Mouse (Mus musculus) forebrain, embryonic 16.5 days (tissue): ENCODE data around the gene Prdm9. TPM values are rescaled to one million over a fixed set of nuclear protein-coding genes. Genes with fewer than 3 reads are reported as not detected.

Experiments used
- ATAC-seq: fragments of 200-750 bp; cut with Nextera tagmentation; 2 replicates; pipeline ENCODE4 v1.8.0; 2017; ENCODE audit warnings: mild to moderate bottlenecking, moderate library complexity
- H3K27ac ChIP-seq: fragments of 300-500 bp; sonication (generic); 2 replicates; pipeline ENCODE4 v1.5.1; 2014; ENCODE audit warnings: low read length, control low read depth
- H3K27me3 ChIP-seq: fragments of 300-500 bp; sonication (generic); replicated peaks from 2 replicates; pipeline ENCODE4 v1.6.1; 2014; ENCODE audit warnings: low read length; ENCODE audit not compliant: control insufficient read depth, insufficient read depth
- H3K36me3 ChIP-seq: fragments of 300-500 bp; sonication (generic); 2 replicates; pipeline ENCODE4 v1.6.1; 2014; ENCODE audit not compliant: control insufficient read depth, insufficient read depth
- H3K4me1 ChIP-seq: fragments of 300-500 bp; sonication (generic); replicated peaks from 2 replicates; pipeline ENCODE4 v1.6.1; 2014; ENCODE audit warnings: low read length; ENCODE audit not compliant: control insufficient read depth, insufficient read depth
- H3K4me2 ChIP-seq: fragments of 300-500 bp; sonication (generic); 2 replicates; pipeline ENCODE4 v1.6.1; 2014; ENCODE audit warnings: mild to moderate bottlenecking, low read length, control low read depth
- H3K4me3 ChIP-seq: fragments of 300-500 bp; sonication (generic); replicated peaks from 2 replicates; pipeline ENCODE4 v1.5.1; 2014; ENCODE audit warnings: mild to moderate bottlenecking, low read length, control low read depth
- H3K9ac ChIP-seq: fragments of 300-500 bp; sonication (generic); replicated peaks from 2 replicates; pipeline ENCODE4 v1.6.1; 2014; ENCODE audit warnings: low read depth, low read length, control low read depth
- H3K9me3 ChIP-seq: fragments of 300-500 bp; sonication (generic); 2 replicates; pipeline ENCODE4 v1.6.1; 2016; ENCODE audit warnings: low read length; ENCODE audit not compliant: control insufficient read depth
- WGBS: fragments of 180-500 bp; shearing (Covaris S2); extraction: QIAGEN DNeasy Blood & Tissue Kit; methylation state at CpG from one replicate; pipeline ENCODE4 v1.1.7; 2014; 5-methylcytosine and 5-hydroxymethylcytosine counted together
- polyA plus RNA-seq: library from polyadenylated mRNA; unstranded; fragments of >200 nt; fragmentation: Nextera tagmentation; extraction: Ambion mirVana; gene quantifications from 2 replicates; pipeline ENCODE4 v1.2.1, GENCODE M21; 2015

Gene Prdm9
- polyA plus RNA-seq: 1.4 and 2.6 TPM in 2 replicates

DNA sequence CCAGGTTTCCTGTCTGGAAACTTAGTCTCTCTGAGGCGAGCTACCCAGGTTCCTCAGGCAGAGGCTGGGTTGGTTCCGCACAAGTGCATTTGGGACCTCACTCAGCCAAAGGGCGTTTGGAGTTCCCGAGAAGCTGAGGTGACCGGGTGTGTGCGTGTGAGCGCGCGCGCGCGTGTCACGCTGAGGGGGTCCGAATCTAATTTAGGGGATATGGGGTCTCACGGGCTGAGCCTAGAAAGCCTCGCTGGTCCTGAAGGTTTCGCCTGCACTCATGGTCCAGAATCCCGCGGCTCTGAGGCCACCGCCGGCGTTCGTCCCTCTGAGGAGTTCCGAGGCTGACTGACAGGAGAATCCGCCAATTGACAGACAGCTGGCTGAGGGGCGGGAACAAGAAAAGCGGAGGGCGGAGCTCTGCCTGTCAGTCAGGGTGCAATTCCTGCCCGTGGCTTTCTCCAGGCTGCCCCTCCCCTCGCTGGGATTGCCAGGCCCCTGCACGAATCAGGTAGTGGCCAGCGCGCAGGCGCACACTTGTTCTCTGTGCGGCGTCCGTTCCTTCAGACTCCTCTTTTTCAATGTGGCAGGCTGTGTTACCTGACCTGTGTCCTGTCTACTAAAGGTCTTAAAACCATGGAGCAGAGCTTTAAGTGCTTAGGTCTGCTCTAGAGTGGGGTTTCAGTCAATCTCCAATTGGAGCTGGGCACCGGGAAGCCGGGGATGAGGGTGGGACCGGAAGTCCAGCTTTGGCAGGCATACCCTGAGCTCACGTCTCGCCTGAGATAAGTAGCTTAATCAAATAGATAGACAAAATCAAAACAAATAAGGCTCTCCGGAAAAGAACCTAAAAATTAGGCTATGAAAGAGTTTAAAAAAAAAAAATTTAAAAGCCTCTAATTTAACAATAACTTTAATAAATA, at the start of gene Prdm9:
TSS of gene Prdm9 (minus strand) at position 341 of the 914 bp plus-strand sequence.
- under 1% methylated on average over 43 of the region's 43 CpGs for WGBS
- no peaks in the 10 kb centered on the region for H3K36me3 ChIP-seq

DNA sequence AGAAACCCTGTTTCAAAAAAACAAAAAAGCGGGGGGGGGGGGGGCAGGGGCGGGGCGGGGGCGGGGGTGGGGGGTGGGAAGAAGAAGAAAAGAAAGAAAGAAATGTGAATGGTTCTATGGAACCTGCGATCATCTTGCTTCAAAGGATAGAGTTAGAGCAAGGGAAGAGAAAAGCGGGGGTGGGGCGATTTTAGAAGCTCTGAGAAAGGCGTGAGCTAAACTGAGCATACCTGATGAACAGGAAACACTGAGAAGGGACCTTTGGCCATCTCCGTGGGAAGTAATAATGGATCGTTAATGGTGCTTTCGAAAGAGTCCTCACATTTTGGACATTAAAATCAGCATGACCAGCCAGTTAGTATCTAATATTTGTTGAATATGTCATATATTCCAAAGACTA, 35.3 kb upstream of the Prdm9 start:
- Histone ChIP-seq H3K4me2 (no peak overlapping the region), H3K27me3 (no peaks in the 10 kb centered on the region), H3K9ac (no peak overlapping the region), H3K4me3 (no peak overlapping the region), H3K9me3 (no peaks in the 10 kb centered on the region), H3K36me3 (no peaks in the 10 kb centered on the region), H3K27ac (no peak overlapping the region), H3K4me1 (no peaks in the 10 kb centered on the region)
- 86% methylated on average over 7 of the region's 11 CpGs for WGBS
- ATAC-seq: no peak

More for the DNA sequence above, at the start of gene Prdm9:
- peak within 1 kb of the TSS; percentile 86 for H3K4me3 ChIP-seq
- H3K27ac ChIP-seq: peak within 1 kb of the TSS; percentile 98
- H3K27me3 ChIP-seq: 0 out of 2 replicates have a peak, but pooled peaks cover 2% of the 10 kb centered on the region
- ATAC-seq: peak; percentile 99
- peak within 1 kb of the TSS; percentile 89 for H3K9ac ChIP-seq
- no peaks in the 10 kb centered on the region for H3K9me3 ChIP-seq
- peak within 1 kb of the TSS; percentile 96 for H3K4me2 ChIP-seq
- H3K4me1 ChIP-seq: peaks cover 6% of the 10 kb centered on the region

GRCm38 (mm10) chr17:15591216-15591881, 27.2 kb upstream of the Prdm9 start:
- no peak overlapping the region for H3K4me2 ChIP-seq
- no peak for ATAC-seq

GRCm38 (mm10) chr17:15588116-15588515, 24.0 kb upstream of the Prdm9 start:
- Histone ChIP-seq H3K4me2 (no peak overlapping the region), H3K4me3 (no peak overlapping the region), H3K9ac (no peak overlapping the region), H3K27ac (no peak overlapping the region), H3K9me3 (no peaks in the 10 kb centered on the region), H3K4me1 (no peaks in the 10 kb centered on the region), H3K36me3 (no peaks in the 10 kb centered on the region), H3K27me3 (no peaks in the 10 kb centered on the region)
- WGBS: 84% methylated on average over 2 of the region's 2 CpGs
- no peak for ATAC-seq

More at GRCm38 (mm10) chr17:15591216-15591881, 27.2 kb upstream of the Prdm9 start:
- Histone ChIP-seq H3K27me3 (no peaks in the 10 kb centered on the region), H3K4me3 (no peak overlapping the region), H3K9me3 (no peaks in the 10 kb centered on the region), H3K36me3 (no peaks in the 10 kb centered on the region), H3K27ac (no peak overlapping the region), H3K4me1 (no peaks in the 10 kb centered on the region), H3K9ac (no peak overlapping the region)
- 84% methylated on average over 7 of the region's 7 CpGs for WGBS

DNA sequence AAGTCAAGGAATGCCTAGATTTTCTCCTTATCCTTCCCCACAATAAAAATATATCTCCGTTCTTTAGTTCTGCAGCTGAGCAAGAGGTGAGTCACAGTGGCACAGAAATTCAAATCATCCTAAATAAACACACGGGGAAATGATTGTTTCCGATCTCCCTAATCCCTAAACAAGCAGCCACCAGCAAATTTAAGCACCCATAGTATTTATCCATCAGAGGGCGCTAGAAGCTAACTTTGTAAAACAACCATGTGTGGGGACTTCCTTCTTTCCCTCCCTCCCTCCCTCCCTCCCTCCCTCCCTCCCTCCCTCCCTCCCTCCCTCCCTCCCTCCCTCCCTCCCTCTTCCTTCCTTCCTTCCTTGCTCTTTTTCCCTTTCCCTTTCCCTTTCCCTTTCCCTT, 21.5 kb upstream of the Prdm9 start:
- WGBS: 24% methylated on average over 4 of the region's 4 CpGs
- no peak overlapping the region for H3K9ac ChIP-seq
- no peaks in the 10 kb centered on the region for H3K4me1 ChIP-seq
- no peaks in the 10 kb centered on the region for H3K27me3 ChIP-seq
- H3K9me3 ChIP-seq: no peaks in the 10 kb centered on the region
- ATAC-seq: no peak
- H3K36me3 ChIP-seq: no peaks in the 10 kb centered on the region
- H3K4me3 ChIP-seq: no peak overlapping the region
- no peak overlapping the region for H3K4me2 ChIP-seq
- H3K27ac ChIP-seq: no peak overlapping the region

GRCm38 (mm10) chr17:15583071-15583470, 18.9 kb upstream of the Prdm9 start:
- Histone ChIP-seq H3K9ac (no peak overlapping the region), H3K4me2 (no peak overlapping the region), H3K27ac (no peak overlapping the region), H3K27me3 (peaks cover 1% of the 10 kb centered on the region), H3K9me3 (no peaks in the 10 kb centered on the region), H3K36me3 (no peaks in the 10 kb centered on the region), H3K4me3 (no peak overlapping the region), H3K4me1 (no peaks in the 10 kb centered on the region)
- ATAC-seq: no peak
- WGBS: 88% methylated on average over 7 of the region's 7 CpGs

GRCm38 (mm10) chr17:15580072-15580447, 15.9 kb upstream of the Prdm9 start:
- H3K9ac ChIP-seq: no peak overlapping the region
- H3K27ac ChIP-seq: no peak overlapping the region
- no peaks in the 10 kb centered on the region for H3K36me3 ChIP-seq
- no peak for ATAC-seq
- 90% methylated on average over 2 of the region's 2 CpGs for WGBS
- peaks cover 5% of the 10 kb centered on the region for H3K27me3 ChIP-seq
- 0 out of 2 replicates have a peak, but pooled peaks cover 3% of the 10 kb centered on the region for H3K4me1 ChIP-seq
- no peak overlapping the region for H3K4me3 ChIP-seq
- no peaks in the 10 kb centered on the region for H3K9me3 ChIP-seq
- no peak overlapping the region for H3K4me2 ChIP-seq

GRCm38 (mm10) chr17:15579410-15580071, 15.4 kb upstream of the Prdm9 start:
- no peak overlapping the region for H3K9ac ChIP-seq
- no peak overlapping the region for H3K27ac ChIP-seq
- H3K9me3 ChIP-seq: no peaks in the 10 kb centered on the region
- H3K4me1 ChIP-seq: 0 out of 2 replicates have a peak, but pooled peaks cover 3% of the 10 kb centered on the region
- peaks cover 5% of the 10 kb centered on the region for H3K27me3 ChIP-seq
- H3K4me3 ChIP-seq: no peak overlapping the region
- WGBS: 88% methylated on average over 7 of the region's 7 CpGs
- ATAC-seq: no peak
- no peak overlapping the region for H3K4me2 ChIP-seq
- H3K36me3 ChIP-seq: no peaks in the 10 kb centered on the region

DNA sequence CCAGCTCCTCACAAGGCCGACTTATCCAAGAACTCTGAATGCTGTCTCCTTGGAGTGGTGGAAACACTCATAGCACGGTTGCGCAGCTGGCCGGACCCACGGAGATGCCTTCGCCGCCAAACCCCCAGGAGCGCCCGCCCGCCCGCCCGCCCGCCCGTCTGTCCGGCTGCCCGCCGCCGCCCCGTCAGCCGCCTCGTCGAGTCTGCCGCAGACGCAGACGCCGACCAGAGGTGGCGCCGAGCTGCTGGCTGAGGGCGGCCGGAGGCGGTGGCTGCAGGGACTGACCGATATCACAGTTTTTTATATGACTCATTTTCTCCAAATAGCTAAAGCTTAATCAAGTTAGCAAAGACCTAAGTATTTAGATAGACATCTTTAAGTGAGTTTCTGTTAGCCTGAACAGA, 13.1 kb upstream of the Prdm9 start:
- ATAC-seq: 0 out of 2 replicates have a peak, but pooled peaks have one; percentile 28
- no peak overlapping the region for H3K27ac ChIP-seq
- peak overlapping the region; percentile 30 for H3K4me3 ChIP-seq
- H3K9ac ChIP-seq: 0 out of 2 replicates have a peak overlapping the region, but pooled peaks have one; percentile 22
- under 1% methylated on average over 27 of the region's 32 CpGs for WGBS
- H3K4me2 ChIP-seq: peak overlapping the region; percentile 53
- peaks cover 5% of the 10 kb centered on the region for H3K27me3 ChIP-seq
- 0 out of 2 replicates have a peak, but pooled peaks cover 3% of the 10 kb centered on the region for H3K4me1 ChIP-seq
- H3K36me3 ChIP-seq: no peaks in the 10 kb centered on the region
- no peaks in the 10 kb centered on the region for H3K9me3 ChIP-seq
